Mouse (Mus musculus) megakaryocyte, embryonic 14.5 days (primary cell): ENCODE measurements around the gene Trim44.

Experiments
- FLI1 ChIP-seq: IDR thresholded peaks from 2 replicates; pipeline ENCODE4 v1.6.1; 2012; ENCODE audit warnings: low read length, inconsistent platforms, mixed read lengths
- GATA1 ChIP-seq: IDR thresholded peaks from 3 replicates; pipeline ENCODE4 v1.6.1; 2012; ENCODE audit warnings: mixed read lengths, low read length, inconsistent platforms, borderline replicate concordance

DNA sequence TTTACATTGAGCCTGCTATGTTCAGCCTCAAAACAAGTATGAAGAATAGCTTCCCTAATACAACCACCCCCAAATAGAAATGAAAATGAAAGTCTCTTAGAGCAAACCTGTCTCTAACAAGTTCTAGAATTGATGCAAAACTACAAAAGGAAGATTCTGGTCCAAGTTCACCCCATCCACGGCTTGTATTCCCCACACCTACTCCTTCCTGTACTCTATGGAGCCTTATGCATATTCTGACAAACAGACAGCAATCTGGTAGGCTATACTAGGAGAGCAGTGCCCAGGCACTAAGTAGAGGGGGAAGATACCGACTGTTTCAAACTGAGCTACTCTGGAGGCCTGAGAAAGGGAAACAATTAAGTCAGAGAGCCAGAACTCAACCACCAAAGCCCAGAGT is 23.6 kb downstream of the Trim44 start:
- TF ChIP-seq GATA1 (no peak), FLI1 (no peak)
